Mouse (Mus musculus) T-cell, adult 66 days (primary cell): ENCODE data around the gene Paf1. TPM values are rescaled to one million over a fixed set of nuclear protein-coding genes. Genes with fewer than 3 reads are reported as not detected.

Experiments
- total RNA-seq, 2 experiments: library from RNA; stranded (reverse); gene quantifications; 3 replicates in 1 of 2; 4 replicates in 1 of 2; pipeline ENCODE4 v1.2.4; 2023

Paf1 gene
- total RNA-seq = 100 to 1,000 TPM; 144 to 185 TPM

DNA sequence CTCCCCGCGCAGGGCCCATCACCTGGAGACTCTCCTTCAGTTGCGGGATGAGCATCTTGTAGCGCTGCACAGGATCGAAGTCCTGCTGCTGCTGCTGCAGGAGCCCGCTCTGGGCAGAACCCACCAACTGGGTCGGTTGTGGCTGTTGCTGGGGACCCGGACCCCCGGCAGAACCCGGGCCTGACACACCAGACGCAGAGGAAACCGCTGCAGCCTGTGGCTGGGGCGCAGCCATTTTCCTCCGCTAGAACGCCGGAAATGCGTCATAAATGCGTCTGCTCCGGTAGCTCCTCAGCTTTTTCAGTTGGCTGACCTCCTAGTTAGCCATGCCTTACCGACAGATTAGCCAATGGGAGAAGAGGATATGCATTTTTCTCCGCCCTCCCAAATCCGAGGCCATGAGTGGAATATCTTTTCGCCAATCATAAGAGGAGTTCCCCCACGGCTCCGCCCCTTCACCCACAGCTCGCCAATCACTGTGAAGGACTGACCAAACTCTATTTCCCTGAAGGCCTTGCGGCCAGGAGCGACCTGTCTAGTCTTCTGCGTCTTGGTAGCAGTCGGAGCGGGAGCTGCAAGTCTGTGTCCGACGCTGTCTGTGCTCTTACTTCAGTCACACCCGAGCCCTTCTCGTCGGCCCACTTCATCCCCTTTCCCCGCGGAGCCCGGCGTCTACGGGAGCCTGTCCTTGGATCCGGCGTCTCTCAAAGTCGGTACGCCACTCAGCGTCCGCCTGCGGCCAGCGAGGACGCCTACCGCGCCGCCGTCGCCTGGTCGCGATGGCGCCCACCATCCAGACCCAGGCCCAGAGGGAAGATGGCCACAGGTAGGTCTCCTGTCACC, at the start of gene Paf1, which contains the start of gene Med29:
TSS of gene Paf1 (plus strand) at position 523 of the 843 bp plus-strand sequence.
TSS of gene Med29 (minus strand) at position 280 of the 843 bp plus-strand sequence.

DNA sequence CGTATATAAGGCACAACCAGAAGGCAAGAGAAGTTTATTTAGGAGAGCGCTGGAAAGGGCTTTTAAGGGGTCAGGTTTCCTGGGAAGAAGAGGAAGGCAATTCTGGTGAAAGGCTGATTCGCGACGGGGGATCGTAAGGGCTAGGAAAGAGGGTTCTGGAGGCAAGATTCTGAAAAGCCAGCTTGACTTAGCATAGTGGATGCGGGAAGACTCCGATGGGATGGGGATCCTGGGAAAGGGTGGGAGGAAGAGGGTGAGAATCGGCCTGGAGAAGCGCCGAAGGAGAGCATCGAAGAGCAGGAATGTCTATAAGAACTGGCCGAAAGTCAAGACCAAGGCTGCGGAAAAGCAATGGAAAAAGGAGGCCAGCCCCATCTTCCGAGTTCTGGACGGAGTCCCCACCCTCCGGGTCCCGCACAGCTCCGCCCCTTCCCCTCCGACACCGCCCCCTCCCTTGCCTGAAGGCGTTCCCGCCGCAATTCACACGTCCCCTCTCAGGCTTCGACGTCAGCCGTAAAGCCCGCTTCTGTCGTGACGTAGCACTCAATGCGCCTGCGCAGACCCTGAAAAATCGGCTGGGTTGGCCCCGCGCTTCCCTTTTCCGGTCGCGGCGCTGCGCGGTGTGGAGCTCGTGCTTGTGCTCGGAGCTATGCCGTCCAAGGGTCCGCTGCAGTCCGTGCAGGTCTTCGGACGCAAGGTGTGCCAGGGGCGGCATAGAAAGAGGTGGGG, 42.4 kb upstream of the Paf1 start, which contains the start of gene Rps16:
TSS of gene Rps16 (plus strand) at position 498 of the 729 bp plus-strand sequence.

DNA sequence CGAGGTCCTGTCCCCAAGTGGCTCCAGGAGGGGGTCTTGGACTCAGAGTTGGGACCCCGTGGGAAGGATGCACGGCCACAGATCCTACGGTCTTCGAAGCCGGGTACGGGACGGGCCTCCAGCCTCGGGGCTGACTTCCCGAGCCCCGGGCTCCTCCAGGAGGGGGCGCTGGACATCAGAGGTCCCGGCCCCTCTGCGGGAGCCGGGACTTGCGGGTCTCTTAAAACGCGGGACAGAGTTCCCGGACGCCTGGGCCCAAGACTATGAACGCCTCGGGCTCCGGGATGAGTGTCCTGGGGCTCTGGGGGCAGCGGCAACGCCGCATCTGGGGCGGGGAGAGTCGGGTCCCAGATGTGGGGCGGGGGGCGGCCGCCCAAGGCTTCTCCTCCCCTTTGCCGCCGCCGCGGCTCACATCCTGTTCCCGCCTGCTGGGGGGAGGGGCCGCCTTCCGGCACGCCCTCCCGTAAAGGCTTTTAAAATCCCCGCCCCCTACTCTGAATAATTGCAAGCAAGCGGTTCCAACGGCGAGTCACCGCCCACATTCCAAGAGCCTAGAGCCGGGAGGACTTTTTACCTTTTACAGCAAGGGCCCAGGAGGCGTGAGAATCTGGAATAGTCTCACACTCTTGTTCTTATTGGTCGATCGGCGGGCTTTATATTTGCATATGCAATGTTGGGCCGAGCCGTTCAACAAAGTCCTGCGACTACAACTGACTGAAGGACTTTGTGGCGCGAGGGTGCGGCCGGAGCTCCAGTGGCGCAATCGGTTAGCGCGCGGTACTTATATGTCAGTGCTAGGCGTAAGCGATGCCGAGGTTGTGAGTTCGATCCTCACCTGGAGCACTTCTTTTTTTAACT, 20.3 kb upstream of the Paf1 start, which contains the start of gene Plekhg2:
TSS of gene Plekhg2 (minus strand) at position 349 of the 858 bp plus-strand sequence.

DNA sequence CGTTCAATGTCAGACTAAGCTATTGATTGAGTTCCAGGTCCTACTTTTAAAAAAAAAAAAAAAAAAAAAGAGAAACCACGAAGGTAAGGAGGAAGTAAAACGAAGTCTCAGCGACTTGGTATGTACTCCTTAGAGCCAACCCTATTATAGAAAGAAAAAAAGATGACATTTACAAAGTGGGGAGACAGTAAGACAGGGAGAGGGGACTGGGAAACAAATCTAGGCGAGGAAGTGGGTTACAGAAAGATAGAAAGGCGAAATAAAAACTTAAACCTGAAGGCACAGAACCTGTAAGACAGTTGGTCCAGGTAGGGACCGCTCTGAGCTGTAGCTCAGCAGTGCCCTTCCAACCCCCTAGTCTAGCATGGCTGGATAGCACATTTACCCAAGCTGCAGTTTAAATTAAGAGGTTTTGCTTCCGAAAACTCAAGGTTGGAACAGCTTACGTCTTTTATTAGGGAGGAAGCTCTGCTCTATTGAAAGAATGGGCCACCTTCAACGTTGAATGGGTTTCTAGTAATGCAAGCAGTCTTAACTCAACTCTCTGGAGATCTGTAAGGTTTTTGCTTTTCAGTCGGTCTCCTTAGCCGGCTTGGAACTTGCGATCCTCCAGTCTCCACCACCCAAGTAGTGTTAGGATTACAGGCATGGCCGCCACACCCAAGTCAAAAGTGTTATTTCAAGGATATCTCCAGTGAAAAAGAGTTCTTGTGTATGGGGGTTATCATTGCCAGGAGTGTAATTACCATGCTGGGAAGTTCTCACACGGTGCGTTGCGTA, 12.3 kb upstream of the Paf1 start, which contains the start of gene Zfp36:
TSS of gene Zfp36 (minus strand) at position 17 of the 780 bp plus-strand sequence.

DNA sequence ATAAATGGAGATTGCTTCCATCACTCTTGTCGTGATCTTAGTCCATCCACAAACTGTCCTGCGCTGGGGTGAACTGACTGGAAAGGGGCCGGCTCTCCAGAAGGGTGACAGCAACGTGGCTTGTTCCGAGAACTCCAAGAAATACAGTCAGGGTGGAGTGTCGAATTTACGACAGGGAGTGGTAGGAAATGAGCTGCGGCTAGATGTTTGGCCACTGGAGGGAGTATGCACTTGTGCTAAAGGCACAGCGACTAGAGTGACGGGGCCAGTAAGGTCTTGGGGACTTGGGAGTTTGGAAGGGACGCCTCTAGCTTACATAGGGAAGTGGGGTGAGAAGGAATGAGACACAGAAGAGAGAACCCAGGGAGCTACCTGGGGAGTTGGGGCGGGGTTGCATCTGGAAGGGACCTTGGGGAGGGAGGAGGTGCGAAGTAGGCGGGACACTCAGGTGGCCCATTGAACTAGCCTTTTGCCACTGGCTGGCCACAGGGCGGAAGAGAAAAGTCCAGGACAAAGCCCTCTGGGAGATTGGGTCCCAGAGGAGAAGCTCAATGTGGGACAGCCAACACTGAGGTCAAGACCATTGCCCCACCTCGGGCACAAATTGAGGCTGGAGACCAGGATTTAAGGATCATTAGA, 44.3 kb downstream of the Paf1 start, which contains the start of gene Gmfg:
TSS of gene Gmfg (plus strand) at position 516 of the 639 bp plus-strand sequence.

Other genes starting within 250 kb of the Paf1 start
- 100 to 1,000 TPM; 207 to 223 TPM for gene Fbl, start 223.2 kb upstream of the Paf1 start, total RNA-seq
- gene Dyrk1b, start 213.5 kb upstream of the Paf1 start, total RNA-seq = 10 to 100 TPM; 13.8 to 14.1 TPM
- gene Eid2, start 125.1 kb upstream of the Paf1 start, total RNA-seq = 10 to 100 TPM; 11.0 to 12.4 TPM
- 1 to 10 TPM; 6.2 to 7.4 TPM for gene Eid2b, start 115.2 kb upstream of the Paf1 start, total RNA-seq
- not detected for gene Selenov, start 101.8 kb upstream of the Paf1 start, total RNA-seq
- gene Dll3, start 90.7 kb upstream of the Paf1 start, total RNA-seq = not detected
- gene Timm50, start 80.9 kb upstream of the Paf1 start, total RNA-seq = 10 to 100 TPM; 34.1 to 40.1 TPM
- 100 to 1,000 TPM; 169 to 174 TPM for gene Supt5, start 54.2 kb upstream of the Paf1 start, total RNA-seq
- 1,000 to 10,000 TPM; 5,462 to 5,531 TPM for gene Rps16, start 42.3 kb upstream of the Paf1 start, total RNA-seq
- gene Plekhg2, start 20.4 kb upstream of the Paf1 start, total RNA-seq = 100 to 1,000 TPM; 182 to 187 TPM
- gene Zfp36, start 12.7 kb upstream of the Paf1 start, total RNA-seq = 100 to 1,000 TPM; 193 to 206 TPM
- gene Med29, start 243 bp upstream of the Paf1 start, total RNA-seq = 10 to 100 TPM; 16.1 to 20.7 TPM
- 100 to 1,000 TPM; 282 to 300 TPM for gene Gmfg, start 44.5 kb downstream of the Paf1 start, total RNA-seq
- 1 to 10 TPM; 4.3 to 5.1 TPM for gene Lrfn1, start 59.0 kb downstream of the Paf1 start, total RNA-seq
- not detected for gene Ifnl2, start 117.5 kb downstream of the Paf1 start, total RNA-seq
- not detected for gene Ifnl3, start 129.9 kb downstream of the Paf1 start, total RNA-seq
- not detected for gene Sycn, start 147.9 kb downstream of the Paf1 start, total RNA-seq
- gene Nccrp1, start 154.3 kb downstream of the Paf1 start, total RNA-seq = not detected
- 10 to 100 TPM; 43.9 to 46.4 TPM for gene Samd4b, start 205.2 kb downstream of the Paf1 start, total RNA-seq
- gene Pak4, start 205.2 kb downstream of the Paf1 start, total RNA-seq = 10 to 100 TPM in 1 of 2 experiments, 1 to 10 TPM in 1; 8.4 to 10.2 TPM
- not detected for gene Acp7, start 238.4 kb downstream of the Paf1 start, total RNA-seq